Mouse (Mus musculus) CD4-positive naive resting alpha-beta T cell, adult 57 days (primary cell): Measurements from ENCODE around the gene Nrg4. TPM values are rescaled to one million over a fixed set of nuclear protein-coding genes. Genes with fewer than 3 reads are reported as not detected.

Experiments
- total RNA-seq: library from RNA; stranded (reverse); gene quantifications from one replicate; pipeline ENCODE4 v1.2.4, GENCODE M21; 2023

The Nrg4 gene
- total RNA-seq, result 0.92 TPM

DNA sequence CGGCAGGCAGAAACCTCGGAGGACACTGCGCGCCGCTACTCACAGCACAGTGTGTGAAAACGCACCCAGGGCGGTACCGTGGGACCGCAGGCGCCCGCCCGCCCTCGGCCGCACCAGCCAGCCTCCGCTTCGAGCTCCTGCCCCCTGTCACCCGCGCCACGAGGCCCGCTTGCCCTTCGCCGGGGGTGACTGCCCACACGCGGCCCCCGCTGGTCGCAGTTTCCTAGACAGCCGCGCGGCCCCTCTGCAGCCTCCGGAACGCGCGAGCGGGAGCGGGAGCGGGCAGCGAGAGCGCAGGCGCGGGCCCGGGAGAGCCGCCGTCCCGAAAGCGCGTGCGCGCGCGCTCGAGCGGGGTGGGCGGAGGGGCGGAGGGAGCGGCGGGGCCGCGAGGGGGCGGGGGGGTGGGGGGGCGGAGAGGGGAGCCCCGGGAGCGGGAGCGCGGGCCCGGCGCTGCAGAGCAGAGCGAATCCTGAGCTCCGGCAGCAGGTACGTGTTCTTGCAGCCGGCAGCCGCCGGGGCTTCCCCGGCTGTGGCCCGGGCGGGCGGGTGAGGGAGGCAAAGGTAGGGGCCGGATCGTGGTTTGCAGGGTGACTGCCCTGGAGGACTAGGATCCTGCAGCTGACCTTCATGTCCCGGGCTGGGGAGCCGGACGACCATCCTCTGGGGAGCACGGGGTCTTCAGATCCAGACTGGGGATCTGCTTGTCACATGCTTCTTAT lies at the start of gene Nrg4, which contains the start of gene Tmem266:
TSS of gene Nrg4 (minus strand) at position 330 of the 719 bp plus-strand sequence.
TSS of gene Tmem266 (plus strand) at position 399 of the 719 bp plus-strand sequence.

DNA sequence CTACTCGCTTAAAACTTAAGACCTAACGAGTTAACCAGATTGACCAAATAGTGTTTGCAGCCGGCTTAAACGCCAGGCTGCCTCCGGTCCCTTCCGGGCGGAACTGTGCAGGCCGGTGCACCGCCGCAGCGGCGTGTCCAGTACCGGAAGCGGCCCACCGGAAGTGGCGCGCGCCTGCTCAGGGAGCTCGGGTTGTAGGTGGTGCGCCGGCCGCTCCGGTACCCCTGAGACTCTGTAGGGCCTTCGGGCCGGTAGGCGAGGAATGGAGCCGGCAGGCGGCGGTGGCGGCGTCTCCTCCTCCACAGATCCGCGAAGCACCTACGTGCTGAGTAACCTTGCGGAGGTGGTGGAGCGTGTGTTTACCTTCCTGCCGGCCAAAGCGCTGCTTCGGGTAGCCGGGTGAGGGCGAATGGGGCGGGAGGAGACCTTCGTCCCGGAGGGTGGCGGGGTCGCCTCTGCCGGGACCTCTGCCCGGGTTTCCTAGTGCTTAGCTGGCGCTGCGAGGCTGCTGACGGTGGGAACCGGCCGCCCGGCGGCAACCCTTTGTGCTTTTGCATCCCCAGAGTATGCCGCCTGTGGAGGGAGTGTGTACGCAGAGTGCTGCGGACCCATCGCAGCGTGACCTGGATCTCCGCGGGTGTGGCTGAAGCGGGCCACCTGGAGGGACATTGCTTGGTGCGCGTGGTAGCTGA lies 117.7 kb downstream of the Nrg4 start, which contains the start of gene Fbxo22:
TSS of gene Fbxo22 (plus strand) at position 136 of the 692 bp plus-strand sequence.

Other genes with a start within 250 kb of the Nrg4 start
- 31.7 TPM for gene Ube2q2, start 178.0 kb downstream of the Nrg4 start, total RNA-seq
- 36.4 TPM for gene Fbxo22, start 117.9 kb downstream of the Nrg4 start, total RNA-seq
- not detected for gene Tmem266, start 69 bp upstream of the Nrg4 start, total RNA-seq
- 41.2 TPM for gene Etfa, start 185.4 kb upstream of the Nrg4 start, total RNA-seq
- not detected for gene Isl2, start 211.8 kb upstream of the Nrg4 start, total RNA-seq